Mouse (Mus musculus) layer of hippocampus, adult 8-10 months (tissue): Measurements from ENCODE around the gene Dnajc4. TPM values are rescaled to one million over a fixed set of nuclear protein-coding genes. Genes with fewer than 3 reads are reported as not detected.

Experiments
- DNase-seq, 2 experiments: peaks; one replicate each; pipeline ENCODE4 v3.0.0; 2022; ENCODE audit warnings: low spot score in 2 of 2
- total RNA-seq, 4 experiments: library from RNA; stranded (reverse); gene quantifications; 2 replicates each; pipeline ENCODE4 v1.2.4; 2022

Dnajc4 gene
- total RNA-seq, 4 experiments from 2014 or later = 26.1 to 29.9 (median 29.5) TPM

DNA sequence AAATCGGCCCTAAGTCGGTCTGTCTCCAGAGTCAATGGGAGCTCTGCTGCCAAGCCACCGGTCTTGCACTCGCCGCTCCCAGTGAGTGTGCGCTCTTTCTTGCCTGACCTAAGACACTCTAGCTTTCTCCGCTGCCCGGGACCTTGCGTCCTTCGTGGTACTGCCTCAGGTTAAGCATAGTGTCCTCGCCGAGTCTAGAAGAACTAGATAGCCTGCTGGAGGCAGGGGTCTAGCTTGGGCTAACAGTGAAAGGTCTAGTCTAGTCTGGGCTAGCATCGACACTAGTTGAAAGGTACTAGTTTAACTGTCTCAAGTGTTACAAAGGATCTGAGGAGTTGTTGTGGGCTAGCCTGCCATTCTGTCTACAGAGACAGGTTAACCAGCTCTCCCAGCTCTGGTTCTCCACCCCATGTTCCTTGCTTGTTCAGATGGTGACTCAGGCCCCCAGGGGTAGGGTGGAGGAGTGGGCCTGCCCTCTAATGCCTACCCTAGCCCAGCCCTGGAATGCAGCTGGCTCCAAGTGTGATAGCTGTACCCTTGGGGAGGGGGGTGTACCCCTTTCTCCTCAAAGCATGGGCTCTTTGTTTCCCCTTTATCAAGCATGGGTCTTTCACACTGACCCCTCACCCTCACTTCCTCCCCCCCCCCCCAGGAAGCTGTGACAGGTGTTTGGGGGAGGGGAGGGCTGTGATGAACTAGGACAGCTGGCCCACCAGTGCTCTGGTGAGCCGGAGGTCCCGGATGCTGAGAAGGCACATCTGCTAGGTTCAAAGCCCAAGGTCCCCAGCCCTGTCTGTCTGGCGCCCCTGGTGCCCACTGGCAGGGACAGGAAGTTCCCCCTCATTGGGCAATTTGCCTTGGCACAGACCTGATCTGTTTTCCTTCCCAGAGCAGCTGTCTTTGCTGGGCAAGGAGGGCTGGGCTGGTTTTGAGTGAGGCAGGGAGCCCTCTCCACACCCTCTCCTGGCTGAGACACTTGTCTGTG lies 16.5 kb downstream of the Dnajc4 start, which contains the start of gene Plcb3:
TSS of gene Plcb3 (minus strand) at position 934 of the 985 bp plus-strand sequence.
- peak in 1 of 2 experiments; percentile 73 for DNase-seq

DNA sequence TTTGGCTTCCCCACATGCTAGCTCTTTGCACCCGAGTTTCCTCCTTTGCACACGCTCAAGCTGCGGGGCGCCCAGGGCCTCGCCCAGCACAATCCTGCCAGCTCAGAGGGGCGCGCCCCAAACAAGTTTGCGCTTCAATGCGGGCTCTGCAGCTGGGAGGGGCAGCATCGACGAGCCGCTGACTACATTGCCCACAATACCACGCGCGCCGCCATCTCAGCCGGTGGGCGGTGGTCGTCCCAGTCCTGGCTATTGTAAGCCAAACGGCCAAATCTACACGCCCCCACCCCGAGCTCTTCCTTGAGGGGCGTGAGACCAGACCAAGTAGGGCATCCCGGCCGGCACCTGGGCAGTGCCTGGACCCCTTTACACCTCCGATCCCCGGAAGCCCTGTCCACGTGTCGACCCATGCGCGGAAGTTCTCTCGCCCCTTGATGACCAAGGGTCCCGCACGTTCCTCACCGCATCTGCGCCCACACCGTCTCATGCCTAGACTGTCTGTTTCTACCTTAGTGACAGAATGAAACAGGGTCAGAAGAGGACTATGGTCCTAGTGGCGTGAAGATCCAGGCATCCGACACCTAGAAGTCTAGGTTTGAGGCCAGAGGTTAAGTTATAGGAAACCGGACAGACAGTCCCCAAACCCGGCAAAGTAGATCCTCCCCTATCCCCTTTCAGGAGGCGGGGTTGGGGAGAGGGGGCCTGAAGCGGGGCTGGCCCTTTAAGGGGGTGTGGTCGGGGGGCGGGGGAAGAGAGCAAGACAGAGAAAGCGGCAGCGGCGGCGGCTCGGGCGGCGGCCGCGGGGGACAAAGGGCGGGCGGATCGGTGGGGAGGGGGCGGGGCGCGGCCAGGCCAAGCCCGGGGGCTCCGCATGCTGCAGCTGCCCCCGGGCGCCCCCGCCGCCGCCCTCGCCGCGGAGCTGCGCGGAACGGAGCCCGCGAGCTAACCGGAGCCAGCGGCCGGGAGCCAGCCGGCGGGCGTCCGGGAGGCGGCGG lies 17.9 kb downstream of the Dnajc4 start, which contains the start of gene Ppp1r14b:
TSS of gene Ppp1r14b (plus strand) at position 758 of the 995 bp plus-strand sequence.
- DNase-seq = peak in 1 of 2 experiments; percentile 68

DNA sequence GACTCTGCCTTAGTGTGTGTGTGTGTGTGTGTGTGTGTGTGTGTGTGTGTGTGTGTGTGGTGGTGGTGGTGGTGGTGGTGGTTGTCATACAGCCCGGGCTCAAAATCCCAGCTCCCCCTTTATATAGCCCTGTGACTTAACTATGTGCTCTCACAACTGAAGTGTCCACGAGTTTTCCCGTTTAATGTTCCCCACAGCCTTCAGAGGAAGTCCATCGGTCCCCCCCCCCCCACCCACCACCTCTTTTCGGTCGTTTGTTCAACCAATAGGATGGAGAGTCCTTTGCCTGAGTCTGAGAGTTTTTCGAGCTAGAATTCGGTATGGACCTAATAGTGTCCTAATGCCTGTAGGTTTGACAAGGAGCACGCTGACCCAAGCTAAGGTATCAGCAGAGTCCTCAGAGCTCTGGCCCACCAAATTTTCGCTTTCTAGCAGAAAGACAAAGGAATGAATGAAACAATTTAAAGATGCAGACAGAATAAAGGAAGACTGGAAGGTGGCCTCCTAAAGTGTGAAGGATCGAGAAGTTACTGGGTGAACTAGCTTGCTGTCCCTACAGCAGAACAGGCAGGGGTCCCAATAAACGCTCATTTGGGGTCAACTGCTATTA lies 18.7 kb downstream of the Dnajc4 start:
- no peak for DNase-seq

DNA sequence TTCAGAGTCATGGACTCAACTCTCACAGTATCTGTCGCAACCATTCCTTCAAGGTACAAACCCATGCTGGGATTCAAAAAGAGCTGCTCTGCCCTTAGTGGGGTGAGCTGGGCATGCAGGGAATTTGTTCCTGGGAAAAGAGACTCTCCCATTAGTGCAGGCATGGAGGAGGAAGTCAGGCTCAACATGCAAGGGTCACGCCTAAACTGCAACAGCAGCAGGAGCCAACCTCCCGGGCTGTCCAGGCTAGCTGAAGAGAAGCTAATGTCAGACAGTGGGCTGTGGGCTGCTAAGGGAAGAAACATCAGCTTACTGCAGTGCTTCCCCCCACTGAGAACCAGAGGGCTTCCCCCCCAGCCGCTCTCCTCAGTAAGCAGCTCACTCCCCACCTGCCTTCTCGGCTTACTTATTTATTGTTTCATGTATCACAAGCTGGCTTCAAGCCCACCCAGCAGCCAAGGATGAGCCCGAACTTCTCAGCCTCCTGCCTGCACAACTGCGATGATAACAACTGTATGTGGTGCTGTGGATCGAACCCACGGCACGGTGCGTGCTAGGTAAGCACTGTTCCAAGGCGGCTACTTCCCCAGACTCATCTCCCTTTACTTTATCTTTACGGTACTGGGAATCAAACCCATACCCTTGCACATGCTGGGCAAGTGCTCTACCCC lies 20.0 kb downstream of the Dnajc4 start:
- DNase-seq = no peak

DNA sequence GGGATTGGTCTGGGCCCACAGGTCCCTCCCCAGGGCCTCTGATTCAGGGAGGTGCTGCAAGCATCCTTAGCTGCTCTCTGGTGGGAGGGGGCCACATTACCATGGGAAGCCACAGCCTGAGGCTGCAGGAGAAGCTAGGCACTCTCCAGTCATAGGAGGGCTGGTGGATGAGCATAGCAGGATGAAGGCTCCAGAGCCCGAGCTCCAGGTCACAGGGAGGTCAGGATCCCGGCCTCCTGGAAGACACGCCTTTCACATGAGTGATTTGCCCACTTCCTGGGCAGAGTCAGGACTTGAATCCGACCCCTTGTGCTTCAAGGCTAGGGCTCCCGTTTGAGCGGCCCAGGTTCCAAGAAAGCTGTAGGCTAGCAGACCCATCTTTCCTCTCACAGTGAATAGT lies 20.7 kb downstream of the Dnajc4 start:
- DNase-seq = no peak

DNA sequence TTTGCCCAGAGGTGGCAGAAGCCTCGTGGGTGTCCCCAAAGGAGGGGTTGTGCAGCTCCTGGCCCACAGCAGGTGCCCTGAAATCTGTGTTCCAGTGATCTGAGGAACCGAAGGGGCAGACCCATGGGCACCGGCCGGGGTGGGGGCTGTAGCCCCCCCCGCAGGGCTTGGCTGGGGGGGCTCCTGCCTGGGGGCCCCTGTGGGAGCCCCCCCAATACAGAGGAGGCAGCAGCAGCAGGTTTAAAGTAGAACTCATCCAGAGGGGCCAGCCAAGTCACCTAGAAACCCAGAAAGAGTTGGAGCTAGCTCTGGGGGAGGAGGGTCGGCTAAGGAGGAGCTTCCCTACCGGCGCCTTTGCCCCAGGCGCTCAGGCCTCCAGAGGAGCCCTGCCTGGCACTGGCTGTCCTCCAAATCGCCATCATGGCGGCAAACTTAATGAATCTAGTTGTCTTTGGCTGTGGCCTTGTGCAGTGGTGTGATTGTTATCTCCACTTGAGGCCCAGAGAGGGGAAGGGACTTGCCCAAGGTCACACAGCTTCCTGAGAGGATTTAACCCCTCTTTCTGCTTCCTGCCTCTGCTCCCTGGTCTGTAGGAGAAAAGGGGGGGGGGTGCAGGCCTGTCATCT lies 21.8 kb downstream of the Dnajc4 start:
- DNase-seq = no peak

DNA sequence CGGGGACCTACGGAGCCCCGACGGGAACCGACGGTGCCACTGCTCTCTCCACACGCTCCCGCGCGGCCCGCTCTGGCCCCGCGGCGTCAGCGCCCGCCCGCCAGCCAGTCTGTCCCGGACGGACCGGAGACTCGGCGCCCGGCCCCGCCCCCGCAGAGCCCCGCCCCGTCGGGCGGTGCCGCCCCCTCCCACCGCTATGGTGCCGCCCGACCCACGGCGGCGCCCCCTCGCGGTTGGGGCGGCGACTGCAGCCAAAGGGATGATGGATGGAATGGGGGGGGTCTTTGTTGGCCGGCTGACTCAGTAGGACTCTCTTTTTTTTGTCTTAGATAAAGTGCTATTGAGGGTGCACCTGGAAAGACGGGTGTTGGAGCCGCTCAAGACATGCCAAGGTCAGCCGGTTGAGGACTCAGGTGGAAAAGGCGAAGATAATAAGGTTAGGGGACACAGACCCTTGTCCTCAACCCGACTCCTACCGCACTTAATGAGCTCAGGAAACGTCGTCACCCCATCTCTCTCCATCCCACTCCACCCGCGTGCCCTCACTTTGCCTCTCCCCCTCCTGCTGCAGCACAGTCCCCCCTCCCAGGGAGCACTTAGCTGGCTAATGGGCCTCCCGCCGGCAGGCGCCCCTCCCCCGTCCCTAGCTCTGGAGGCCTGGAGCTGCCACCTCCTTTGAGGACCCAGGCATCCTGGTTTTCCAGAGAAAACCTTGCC lies 22.5 kb downstream of the Dnajc4 start:
- no peak for DNase-seq

DNA sequence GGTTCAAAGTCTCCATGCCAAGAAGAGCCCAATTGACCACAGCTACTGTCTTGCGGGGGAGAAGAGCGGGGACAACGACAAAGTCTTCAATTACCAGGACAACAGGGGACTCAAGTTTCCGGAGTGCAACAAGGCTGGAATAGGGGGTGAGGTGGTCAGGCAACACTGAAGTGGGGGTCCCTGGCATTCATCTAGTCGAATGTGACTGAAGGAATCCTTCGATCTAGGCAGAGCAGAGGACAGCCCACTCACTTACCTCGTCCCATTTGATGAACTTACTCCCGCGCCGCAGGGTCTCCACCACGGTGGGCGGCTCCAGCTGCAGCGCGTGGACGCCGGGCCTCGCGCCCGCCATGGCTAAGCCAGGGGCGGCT lies 23.1 kb downstream of the Dnajc4 start:
- no peak for DNase-seq

DNA sequence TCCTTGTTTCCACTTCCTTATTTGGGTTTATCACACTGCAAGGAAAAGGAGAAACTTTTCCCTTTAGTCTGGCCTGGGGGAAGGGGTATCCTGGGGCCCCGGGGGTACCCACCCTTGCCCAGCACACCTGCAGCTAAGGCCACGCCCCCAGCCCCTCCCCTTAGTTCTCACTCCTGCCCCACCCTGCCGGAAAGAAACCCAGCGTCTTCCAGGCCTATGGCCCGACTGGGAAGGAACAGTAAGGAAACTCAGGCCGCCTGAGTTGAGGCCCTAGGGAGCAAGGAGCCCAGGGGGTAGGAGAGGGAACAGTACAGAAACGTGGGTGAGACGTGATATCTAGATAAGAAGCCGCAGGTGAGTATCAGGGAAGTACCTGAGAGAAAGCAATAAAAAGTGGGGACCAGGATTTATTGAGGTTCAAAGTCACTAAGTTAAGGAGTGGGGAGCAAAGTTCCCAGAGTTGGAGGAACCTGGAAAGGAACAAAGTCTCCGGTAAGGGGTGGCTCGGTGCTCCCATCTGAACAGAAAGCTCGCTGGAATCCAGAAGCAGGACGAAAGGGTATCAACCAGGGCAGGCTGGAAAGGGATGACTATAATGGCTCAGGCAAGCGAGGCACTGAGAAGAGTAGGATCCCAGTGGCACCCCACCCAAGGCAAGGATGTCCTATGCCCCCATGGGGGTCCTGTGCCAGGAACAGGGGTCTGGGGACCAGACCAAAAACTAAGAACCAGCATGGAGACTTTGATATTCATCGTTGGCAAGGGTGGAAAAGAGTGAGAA lies 23.7 kb downstream of the Dnajc4 start:
- no peak for DNase-seq

DNA sequence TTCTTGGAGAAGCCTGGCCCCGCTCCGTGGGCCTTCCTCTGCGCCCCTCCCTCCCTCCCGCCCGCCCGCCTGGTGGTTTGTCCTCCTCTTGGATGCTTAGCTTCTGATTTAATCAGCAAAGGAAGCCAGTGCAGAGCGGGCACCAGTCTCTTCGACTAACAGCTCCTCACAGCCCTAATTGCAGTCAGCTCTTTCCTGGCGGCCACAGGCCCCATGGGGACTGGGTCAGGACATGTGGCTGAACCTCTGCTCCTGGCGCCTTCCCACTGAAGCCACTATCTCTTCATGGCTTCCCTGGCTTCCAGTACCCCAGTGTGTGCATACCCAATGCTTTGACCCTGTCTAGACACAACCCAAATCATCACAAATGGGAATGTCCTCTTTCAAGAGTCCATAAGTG lies 35.9 kb downstream of the Dnajc4 start:
- DNase-seq = no peak

DNA sequence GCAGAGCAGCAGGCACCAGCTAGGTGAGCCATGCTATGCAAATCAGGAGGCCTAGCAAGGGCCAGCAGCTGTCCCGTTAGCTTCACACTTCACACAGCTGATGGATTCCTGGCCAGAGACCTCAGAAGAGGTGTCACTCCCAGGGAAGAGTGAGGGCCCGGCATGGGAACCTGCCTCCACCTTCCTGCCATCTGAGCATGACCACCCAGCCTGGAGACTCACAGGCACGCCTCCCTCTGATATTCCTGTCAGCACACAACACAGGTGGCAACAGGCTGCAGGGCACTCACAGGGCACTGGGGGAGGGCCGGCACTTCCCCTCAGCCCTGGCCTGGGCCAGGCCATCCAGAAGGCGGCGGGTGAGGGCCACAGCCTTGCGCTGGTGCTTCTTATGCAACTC lies 36.9 kb downstream of the Dnajc4 start:
- DNase-seq = no peak

DNA sequence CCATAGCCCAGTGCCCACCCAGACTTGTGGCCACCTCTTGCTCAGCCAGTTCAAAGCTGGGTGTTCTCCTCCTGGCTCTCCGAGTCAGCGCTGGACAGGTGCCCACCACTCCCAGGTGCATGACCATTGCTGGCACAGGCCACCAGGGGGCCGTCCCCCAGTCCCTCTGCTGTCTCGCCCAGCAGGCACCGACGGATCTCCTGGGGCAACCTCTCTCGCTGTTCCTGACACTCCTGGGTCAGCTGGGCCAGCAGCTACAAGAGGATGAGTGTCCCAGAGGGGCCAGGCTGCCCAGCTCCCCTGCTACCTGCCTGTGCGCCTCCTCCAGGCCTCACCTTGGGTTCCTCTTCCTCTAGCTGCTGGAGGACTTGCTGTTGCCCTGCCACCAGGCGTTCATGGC lies 38.3 kb downstream of the Dnajc4 start:
- DNase-seq = no peak

DNA sequence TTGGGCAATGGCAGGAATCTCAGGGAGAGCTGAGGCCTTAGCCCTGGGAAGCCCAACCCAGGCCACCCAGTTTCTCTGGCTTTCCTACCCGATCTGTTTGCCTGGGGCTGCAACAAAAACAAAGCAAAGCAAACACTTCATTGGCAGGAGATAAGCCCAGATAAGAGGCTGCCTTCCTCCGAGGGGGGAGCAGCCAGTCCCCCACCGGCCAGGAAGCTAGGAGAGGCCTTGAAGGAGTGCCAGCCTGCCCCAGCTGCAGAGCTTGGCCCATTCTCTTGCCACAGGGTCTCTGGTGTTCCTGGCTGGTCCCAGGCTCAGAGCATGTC lies 39.7 kb downstream of the Dnajc4 start:
- DNase-seq = no peak

DNA sequence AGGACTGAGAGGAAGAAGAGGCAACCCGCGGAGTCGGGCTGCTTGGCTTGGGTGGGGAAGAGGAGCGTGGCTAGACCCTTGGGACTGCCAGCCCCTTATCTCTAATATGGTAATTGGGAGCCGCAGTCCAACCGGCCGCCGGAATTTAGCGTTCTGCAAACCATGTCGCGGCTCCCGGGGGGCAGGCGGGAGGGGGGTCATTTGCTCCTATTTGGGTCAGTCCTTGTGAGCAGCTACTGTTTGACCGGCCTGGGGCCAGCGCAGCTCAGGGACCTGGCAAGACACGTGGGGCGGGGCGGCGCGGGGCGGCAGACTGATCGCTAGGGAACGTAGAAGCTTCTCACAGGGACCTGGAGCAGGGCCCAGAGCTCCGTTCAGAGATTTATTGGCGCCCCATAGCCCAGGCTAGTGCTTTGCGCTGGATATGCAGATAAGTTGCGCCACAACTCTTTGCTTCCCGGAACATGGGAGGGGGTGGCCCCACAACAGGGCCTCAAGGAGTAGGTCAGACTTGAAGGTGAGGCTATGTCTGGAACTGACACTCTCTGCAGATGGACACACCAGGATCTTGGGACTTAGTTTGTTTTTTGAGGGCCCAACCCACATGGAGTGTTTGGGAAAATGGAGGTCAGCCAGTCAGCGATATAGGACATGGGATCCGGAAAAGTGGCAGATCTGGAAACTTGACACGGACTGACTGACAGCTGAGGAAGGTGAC lies 40.2 kb downstream of the Dnajc4 start:
- peak; percentile 72 to 83 for DNase-seq

DNA sequence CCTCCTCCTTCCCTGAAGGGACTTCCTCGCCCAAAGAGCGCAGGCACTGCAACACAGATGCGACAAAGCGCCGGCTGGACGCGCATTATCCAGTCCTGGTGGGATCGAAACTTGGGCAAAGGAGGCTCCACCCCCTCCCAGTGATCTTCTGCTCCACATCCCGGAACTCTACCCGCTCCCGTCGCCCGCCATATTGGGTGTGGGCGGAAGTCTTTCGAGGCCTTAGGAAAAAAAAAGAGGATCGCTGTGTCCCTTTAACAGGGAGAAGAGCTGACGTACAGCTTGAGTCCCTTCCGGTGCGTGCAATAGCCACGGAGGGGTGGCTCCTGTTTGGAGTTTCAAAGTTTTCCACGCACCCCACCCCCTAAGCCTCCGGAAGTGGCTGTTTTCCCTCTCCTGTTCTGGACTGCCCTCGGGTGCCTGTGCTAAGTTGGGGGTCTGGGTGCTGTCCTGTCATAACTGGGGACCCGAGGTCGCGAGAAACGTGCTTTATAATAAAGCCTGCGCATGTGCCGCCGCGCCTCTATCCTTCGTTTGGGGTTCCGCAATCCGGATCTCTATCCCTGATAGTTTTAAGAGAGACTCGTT lies 40.9 kb downstream of the Dnajc4 start:
- peak; percentile 94 to 96 for DNase-seq

DNA sequence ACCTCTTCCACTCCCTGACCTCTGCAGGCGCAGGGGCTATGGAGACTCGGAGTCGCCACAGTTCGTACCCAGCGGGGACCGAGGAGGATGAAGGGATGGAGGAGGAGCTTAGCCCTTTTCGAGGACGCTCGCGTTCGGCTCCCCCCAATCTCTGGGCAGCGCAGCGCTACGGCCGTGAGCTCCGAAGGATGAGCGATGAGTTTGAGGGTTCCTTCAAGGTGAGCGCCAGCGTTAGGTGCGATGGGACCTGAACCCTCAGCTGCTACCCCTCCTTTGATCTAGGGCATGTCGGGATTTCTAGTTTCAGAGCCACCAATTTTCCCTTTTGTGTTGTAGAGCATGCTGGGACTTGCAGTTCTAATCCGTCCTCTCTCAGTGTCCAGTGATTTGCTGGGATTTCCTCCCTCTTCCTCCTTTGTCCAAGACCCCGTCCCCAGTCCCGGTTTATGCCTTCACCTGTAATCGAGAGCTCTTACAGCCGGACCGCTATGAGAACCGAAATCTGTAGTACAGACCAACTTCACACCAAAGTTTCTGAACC lies 41.7 kb downstream of the Dnajc4 start:
- DNase-seq = peak in 1 of 2 experiments; percentile 53

DNA sequence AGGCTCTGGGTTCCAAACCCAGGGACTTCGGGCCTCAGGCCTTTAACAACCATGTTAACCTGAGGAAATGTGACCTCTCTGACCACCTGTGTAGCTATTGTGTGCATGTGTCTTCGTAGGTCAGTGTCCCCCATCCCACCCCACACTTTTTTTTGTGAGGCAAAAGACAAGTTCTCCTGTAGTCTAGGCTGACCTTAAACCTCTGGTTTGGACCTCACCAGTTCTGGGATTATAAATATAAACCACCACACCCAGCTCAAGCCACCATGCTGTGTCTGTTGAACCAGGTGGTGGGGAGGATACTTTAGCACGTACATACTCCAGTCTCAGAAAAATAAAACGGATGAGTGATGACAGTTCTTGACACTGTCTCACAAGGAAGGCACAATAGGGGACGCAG lies 42.4 kb downstream of the Dnajc4 start:
- no peak for DNase-seq

DNA sequence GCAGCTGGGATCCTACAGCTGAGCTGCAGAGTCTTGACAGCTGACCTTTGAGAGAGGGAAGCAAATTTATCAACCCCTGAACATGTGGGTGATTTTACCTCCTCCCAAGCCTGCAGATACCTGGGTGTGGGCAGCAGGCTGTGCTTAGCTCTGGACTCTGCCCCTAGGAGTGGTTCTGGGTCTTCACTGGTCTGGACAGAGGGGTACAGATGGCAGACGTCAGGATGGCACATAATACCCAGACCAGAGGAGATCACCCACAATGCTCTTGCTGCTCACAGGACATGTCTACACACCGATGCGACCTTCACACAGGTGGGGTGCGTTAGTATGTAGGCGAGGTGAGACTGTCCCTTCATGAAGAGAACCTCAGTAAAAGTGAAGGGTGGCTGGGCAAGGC lies 42.8 kb downstream of the Dnajc4 start:
- DNase-seq = no peak
